Mouse (Mus musculus) T-helper 1 cell (primary cell): ENCODE data around the gene Plet1.

Source experiments
- in situ Hi-C: fragments of 300-600 bp; cut with MboI, MseI; formaldehyde crosslinking; loops from one replicate; pipeline ENCODE4 v1.15.1; 2025; ENCODE audit warnings: high pct_unique_total_duplicates

Plet1 gene

GRCm38 (mm10) chr9:50530890-50531289 lies 36.6 kb downstream of the Plet1 start:
- in situ Hi-C loops = no loop called here

- in situ Hi-C loops = no loop called here
Observed at GRCm38 (mm10) chr9:50533328-50533727, 39.0 kb downstream of the Plet1 start.

- in situ Hi-C loops = no loop called here
Observed at GRCm38 (mm10) chr9:50533791-50534190, 39.5 kb downstream of the Plet1 start.

GRCm38 (mm10) chr9:50535930-50536329 lies 41.6 kb downstream of the Plet1 start:
- in situ Hi-C loops = no loop called here

- in situ Hi-C loops = no loop called here
Observed at GRCm38 (mm10) chr9:50536603-50537135, 42.3 kb downstream of the Plet1 start.

- in situ Hi-C loops = no loop called here
Observed at GRCm38 (mm10) chr9:50537295-50537694, 43.0 kb downstream of the Plet1 start.

- in situ Hi-C loops = no loop called here
Observed at GRCm38 (mm10) chr9:50540170-50540569, 45.8 kb downstream of the Plet1 start.

- in situ Hi-C loops = no loop called here
Observed at GRCm38 (mm10) chr9:50542401-50542800, 48.1 kb downstream of the Plet1 start.

GRCm38 (mm10) chr9:50547859-50548478 lies 53.6 kb downstream of the Plet1 start:
- in situ Hi-C loops = no loop called here

- in situ Hi-C loops = no loop called here
Observed at GRCm38 (mm10) chr9:50548936-50549335, 54.6 kb downstream of the Plet1 start.

GRCm38 (mm10) chr9:50552206-50552605 lies 57.9 kb downstream of the Plet1 start:
- in situ Hi-C loops = no loop called here

- in situ Hi-C loops = no loop called here
Observed at GRCm38 (mm10) chr9:50553547-50553946, 59.2 kb downstream of the Plet1 start.

GRCm38 (mm10) chr9:50554241-50555093 lies 60.1 kb downstream of the Plet1 start, which contains the start of gene Il18:
Gene Il18, plus strand, starts transcription at chr9:50554827.
- in situ Hi-C loops = no loop called here

GRCm38 (mm10) chr9:50555094-50555446 lies 60.7 kb downstream of the Plet1 start, which contains the start of gene Bco2:
Gene Bco2, minus strand, starts transcription at chr9:50555181.
- in situ Hi-C loops = no loop called here
